Mouse (Mus musculus) hindbrain, embryonic 11.5 days (tissue): Measurements from ENCODE around the gene Invs. TPM values are rescaled to one million over a fixed set of nuclear protein-coding genes. Genes with fewer than 3 reads are reported as not detected.
"Not testable (repeated sequence)": the region's sequence is repeated elsewhere in the genome, so short reads cannot be mapped to it uniquely, and the experiment has no call there.

ENCODE experiments used
- ATAC-seq: fragments of 200-750 bp; cut with Nextera tagmentation; 2 replicates; pipeline ENCODE4 v1.8.0; 2017; ENCODE audit warnings: mild to moderate bottlenecking, moderate TSS enrichment, moderate library complexity; ENCODE audit not compliant: low FRiP score
- DNase-seq: peaks from one replicate; pipeline ENCODE4 v3.0.0-alpha.2; 2015; ENCODE audit warnings: low spot score
- H3K27ac ChIP-seq: fragments of 300-500 bp; sonication (generic); 2 replicates; pipeline ENCODE4 v1.5.1; 2014; ENCODE audit warnings: mild to moderate bottlenecking, low read depth, low read length
- H3K27me3 ChIP-seq: fragments of 300-500 bp; sonication (generic); 2 replicates; pipeline ENCODE4 v1.6.1; 2014; ENCODE audit warnings: mild to moderate bottlenecking, low read length, moderate library complexity, mixed read lengths; ENCODE audit not compliant: control insufficient read depth, insufficient read depth
- H3K36me3 ChIP-seq: fragments of 300-500 bp; sonication (generic); 2 replicates; pipeline ENCODE4 v1.6.1; 2014; ENCODE audit warnings: mild to moderate bottlenecking, low read length, moderate library complexity, mixed read lengths; ENCODE audit not compliant: control insufficient read depth, insufficient read depth
- H3K4me1 ChIP-seq: fragments of 300-500 bp; sonication (generic); replicated peaks from 2 replicates; pipeline ENCODE4 v1.6.1; 2014; ENCODE audit warnings: low read length, mixed read lengths; ENCODE audit not compliant: control insufficient read depth, insufficient read depth
- H3K4me2 ChIP-seq: fragments of 300-500 bp; sonication (generic); replicated peaks from 2 replicates; pipeline ENCODE4 v1.6.1; 2014; ENCODE audit warnings: mild to moderate bottlenecking, low read depth, low read length
- H3K4me3 ChIP-seq: fragments of 300-500 bp; sonication (generic); 2 replicates; pipeline ENCODE4 v1.5.1; 2014; ENCODE audit warnings: low read depth, low read length
- H3K9ac ChIP-seq: fragments of 300-500 bp; sonication (generic); 2 replicates; pipeline ENCODE4 v1.6.1; 2014; ENCODE audit warnings: low read depth, low read length
- H3K9me3 ChIP-seq: fragments of 300-500 bp; sonication (generic); 2 replicates; pipeline ENCODE4 v1.6.1; 2016; ENCODE audit warnings: low read length; ENCODE audit not compliant: control insufficient read depth
- WGBS: fragments of 180-500 bp; shearing (Covaris S2); extraction: QIAGEN DNeasy Blood & Tissue Kit; methylation state at CpG from one replicate; pipeline ENCODE4 v1.1.7; 2014; 5-methylcytosine and 5-hydroxymethylcytosine counted together
- polyA plus RNA-seq: library from polyadenylated mRNA; unstranded; fragments of >200 nt; fragmentation: Nextera tagmentation; extraction: Ambion mirVana; gene quantifications from 2 replicates; pipeline ENCODE4 v1.2.1, GENCODE M21; 2014

The Invs gene
- polyA plus RNA-seq, 1 experiment from 2014 or later, result 9.4 TPM

DNA sequence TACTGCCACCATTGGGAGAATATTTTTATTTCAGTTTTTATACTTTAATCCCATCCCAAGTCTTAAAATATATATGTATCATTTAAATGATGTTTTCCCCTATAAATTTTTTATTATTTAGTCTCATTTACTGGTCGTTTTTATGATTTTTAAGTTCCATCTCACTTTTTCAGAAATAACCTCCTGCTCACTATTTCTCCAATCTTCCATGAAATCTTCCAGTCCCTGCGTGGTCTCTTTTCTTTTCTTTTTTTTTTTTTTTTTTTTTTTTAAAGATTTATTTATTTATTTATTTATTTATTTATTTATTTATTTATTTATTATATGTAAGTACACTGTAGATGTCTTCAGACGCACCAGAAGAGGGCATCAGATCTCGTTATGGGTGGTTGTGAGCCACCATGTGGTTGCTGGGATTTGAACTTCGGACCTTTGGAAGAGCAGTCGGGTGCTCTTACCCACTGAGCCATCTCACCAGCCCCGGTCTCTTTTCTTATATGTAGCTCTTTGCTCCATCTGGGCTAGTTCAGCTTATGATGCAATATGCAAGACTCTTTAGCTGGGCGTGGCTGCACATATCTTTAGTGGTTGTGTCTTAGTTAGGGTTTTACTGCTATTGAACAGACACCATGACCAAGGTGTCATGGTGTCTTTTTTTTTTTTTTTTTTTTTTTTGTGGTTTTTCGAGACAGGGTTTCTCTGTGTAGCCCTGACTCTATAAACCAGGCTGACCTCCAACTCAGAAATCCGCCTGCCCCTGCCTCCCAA is 126.3 kb downstream of the Invs start:
- not testable (repeated sequence) for H3K36me3 ChIP-seq, H3K27me3 ChIP-seq, H3K4me3 ChIP-seq, H3K27ac ChIP-seq, ATAC-seq, H3K4me2 ChIP-seq, H3K9me3 ChIP-seq, DNase-seq, H3K4me1 ChIP-seq, H3K9ac ChIP-seq
- WGBS, result 87% methylated on average over 8 of the region's 10 CpGs

DNA sequence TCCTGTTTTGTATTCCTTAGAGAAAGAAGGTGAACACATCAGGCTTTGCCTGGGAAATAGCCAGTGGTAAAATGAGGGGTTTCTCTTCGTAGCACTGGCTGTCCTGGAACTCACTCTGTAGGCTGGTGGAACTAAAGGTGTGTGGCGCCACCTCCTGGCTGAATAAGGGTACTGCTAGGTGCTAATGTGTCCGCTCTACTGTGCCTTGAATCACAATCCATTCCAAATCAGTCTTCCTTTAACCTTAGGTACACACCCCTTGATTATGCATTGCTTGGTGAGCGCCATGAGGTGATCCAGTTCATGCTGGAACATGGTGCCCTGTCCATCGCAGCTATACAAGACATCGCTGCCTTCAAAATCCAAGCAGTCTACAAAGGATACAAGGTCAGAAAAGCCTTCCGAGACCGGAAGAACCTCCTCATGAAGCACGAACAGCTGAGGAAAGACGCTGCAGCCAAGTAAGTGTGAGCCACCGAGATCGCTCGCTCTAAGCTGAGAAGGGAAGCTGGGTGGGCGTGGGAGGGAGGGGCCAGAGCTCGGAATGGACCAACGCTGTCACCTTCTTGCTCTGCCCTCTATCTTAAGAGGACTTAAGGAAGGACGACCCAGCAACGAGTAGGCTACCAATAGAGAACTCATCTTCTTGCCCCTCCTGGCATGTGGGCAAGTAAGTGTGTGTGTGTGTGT is 127.9 kb downstream of the Invs start:
- no peaks in the 10 kb centered on the region for H3K36me3 ChIP-seq
- no peaks in the 10 kb centered on the region for H3K9me3 ChIP-seq
- H3K4me3 ChIP-seq, result no peak overlapping the region
- no peaks in the 10 kb centered on the region for H3K4me1 ChIP-seq
- no peaks in the 10 kb centered on the region for H3K27me3 ChIP-seq
- WGBS, result 45% methylated on average over 18 of the region's 18 CpGs
- ATAC-seq, result peak; percentile 59; the same call in 1 of the 2 replicates
- H3K9ac ChIP-seq, result no peak overlapping the region
- H3K4me2 ChIP-seq, result no peak overlapping the region
- DNase-seq, result peak; percentile 80
- no peak overlapping the region for H3K27ac ChIP-seq

GRCm38 (mm10) chr4:48413473-48413872 is 133.9 kb downstream of the Invs start:
- no peak for DNase-seq
- H3K4me3 ChIP-seq, result no peak overlapping the region
- no peak overlapping the region for H3K4me2 ChIP-seq
- ATAC-seq, result no peak
- no peaks in the 10 kb centered on the region for H3K9me3 ChIP-seq
- no peaks in the 10 kb centered on the region for H3K27me3 ChIP-seq
- H3K27ac ChIP-seq, result no peak overlapping the region
- H3K36me3 ChIP-seq, result no peaks in the 10 kb centered on the region
- H3K9ac ChIP-seq, result no peak overlapping the region
- no peaks in the 10 kb centered on the region for H3K4me1 ChIP-seq
- 91% methylated on average over 8 of the region's 8 CpGs for WGBS

DNA sequence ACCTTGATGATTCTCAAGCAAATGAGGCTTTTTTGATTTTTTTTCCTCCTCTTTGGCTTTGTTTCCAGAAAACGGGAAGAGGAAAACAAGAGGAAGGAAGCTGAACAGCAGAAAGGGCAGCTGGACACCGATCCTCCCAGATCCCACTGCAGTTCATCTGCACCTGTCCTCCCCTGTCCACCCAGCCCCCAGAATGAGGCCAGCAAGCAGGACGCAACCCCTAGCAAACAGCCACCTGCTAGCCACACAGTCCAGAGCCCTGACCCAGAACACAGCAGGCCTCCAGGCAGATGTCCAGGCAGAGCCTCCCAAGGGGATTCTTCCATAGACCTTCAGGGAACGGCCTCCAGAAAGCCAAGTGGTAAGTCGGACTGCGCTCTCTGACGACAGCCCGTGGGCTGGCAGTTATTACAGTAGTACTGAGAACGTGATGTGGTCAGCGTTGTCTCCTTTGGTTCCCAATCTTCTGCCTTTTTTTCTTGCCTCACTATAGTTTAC is 136.3 kb downstream of the Invs start:
- Histone ChIP-seq H3K27me3 (no peaks in the 10 kb centered on the region), H3K9ac (no peak overlapping the region), H3K9me3 (no peaks in the 10 kb centered on the region), H3K4me3 (no peak overlapping the region), H3K4me2 (no peak overlapping the region), H3K4me1 (no peaks in the 10 kb centered on the region), H3K27ac (no peak overlapping the region), H3K36me3 (no peaks in the 10 kb centered on the region)
- ATAC-seq, result no peak
- 79% methylated on average over 10 of the region's 10 CpGs for WGBS
- DNase-seq, result no peak

GRCm38 (mm10) chr4:48418831-48419468 is 139.4 kb downstream of the Invs start:
- Histone ChIP-seq H3K9me3 (no peaks in the 10 kb centered on the region), H3K4me3 (no peak overlapping the region), H3K9ac (no peak overlapping the region), H3K36me3 (no peaks in the 10 kb centered on the region), H3K27me3 (no peaks in the 10 kb centered on the region), H3K4me2 (no peak overlapping the region), H3K27ac (no peak overlapping the region), H3K4me1 (no peaks in the 10 kb centered on the region)
- 93% methylated on average over 8 of the region's 8 CpGs for WGBS
- ATAC-seq, result no peak
- DNase-seq, result no peak

DNA sequence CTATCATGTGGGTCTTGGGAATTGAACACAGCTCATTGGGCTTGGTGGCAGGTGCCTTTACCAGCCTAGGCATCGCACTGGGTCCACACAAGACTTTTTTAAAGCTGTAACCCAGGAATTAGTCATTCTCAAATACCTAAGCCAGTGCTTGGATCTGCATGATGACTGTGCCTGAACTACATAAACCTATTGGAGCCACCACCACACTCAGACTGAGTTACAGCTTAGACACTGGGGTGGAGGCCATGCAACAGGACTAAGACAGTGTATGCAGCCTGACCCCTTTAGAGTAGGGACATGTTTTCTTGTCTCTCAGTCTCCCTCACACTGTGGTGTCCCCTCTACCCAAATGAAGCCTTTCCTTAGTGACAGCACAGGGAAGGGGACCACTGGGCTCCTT is 143.1 kb downstream of the Invs start:
- WGBS, result 96% methylated on average over 1 of the region's 1 CpGs
- H3K27me3 ChIP-seq, result no peaks in the 10 kb centered on the region
- no peak for ATAC-seq
- DNase-seq, result no peak
- no peaks in the 10 kb centered on the region for H3K36me3 ChIP-seq
- H3K9ac ChIP-seq, result no peak overlapping the region
- H3K4me1 ChIP-seq, result no peaks in the 10 kb centered on the region
- no peak overlapping the region for H3K4me3 ChIP-seq
- H3K27ac ChIP-seq, result no peak overlapping the region
- H3K9me3 ChIP-seq, result no peaks in the 10 kb centered on the region
- no peak overlapping the region for H3K4me2 ChIP-seq

DNA sequence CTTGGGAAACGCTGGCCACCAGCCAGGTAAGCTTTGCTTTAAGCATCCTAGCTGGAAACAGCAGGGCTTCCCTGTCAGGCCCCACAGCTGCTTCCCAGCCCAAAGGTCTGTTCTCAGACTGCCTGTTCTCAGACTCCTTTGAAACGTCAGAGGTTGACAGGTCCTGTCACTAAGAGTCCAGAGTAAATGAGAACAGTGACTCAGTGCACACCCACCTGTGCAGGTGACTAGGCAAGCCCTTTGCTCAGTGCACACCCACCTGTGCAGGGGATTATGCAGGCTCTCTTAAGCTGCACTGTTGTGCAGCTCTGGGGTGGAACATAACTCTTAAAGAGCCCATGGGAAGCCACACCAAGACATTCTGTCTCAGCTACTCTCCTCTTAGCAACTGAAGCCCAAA is 144.2 kb downstream of the Invs start:
- no peak overlapping the region for H3K4me3 ChIP-seq
- no peaks in the 10 kb centered on the region for H3K36me3 ChIP-seq

GRCm38 (mm10) chr4:48427413-48427812 is 147.9 kb downstream of the Invs start:
- no peak for DNase-seq
- Histone ChIP-seq H3K9me3 (no peaks in the 10 kb centered on the region), H3K36me3 (0 out of 2 replicates have a peak, but pooled peaks cover 3% of the 10 kb centered on the region), H3K9ac (no peak overlapping the region), H3K27me3 (no peaks in the 10 kb centered on the region), H3K4me2 (no peak overlapping the region), H3K4me1 (no peaks in the 10 kb centered on the region), H3K4me3 (no peak overlapping the region), H3K27ac (no peak overlapping the region)
- 87% methylated on average over 3 of the region's 3 CpGs for WGBS
- no peak for ATAC-seq

More for the DNA sequence above, 144.2 kb downstream of the Invs start:
- no peaks in the 10 kb centered on the region for H3K9me3 ChIP-seq
- no peak overlapping the region for H3K9ac ChIP-seq
- no peaks in the 10 kb centered on the region for H3K27me3 ChIP-seq
- no peaks in the 10 kb centered on the region for H3K4me1 ChIP-seq
- WGBS, result 58% methylated on average over 2 of the region's 2 CpGs
- no peak overlapping the region for H3K4me2 ChIP-seq
- no peak overlapping the region for H3K27ac ChIP-seq
- DNase-seq (no peak), ATAC-seq (no peak)
